Mouse (Mus musculus) testis, adult 2 months (tissue): Measurements from ENCODE around the gene Hist1h4h.

Experiments used
- CTCF ChIP-seq: fragments of 200-500 bp; IDR thresholded peaks from 2 replicates; pipeline ENCODE4 v1.5.1; 2012; ENCODE audit warnings: low read depth, mild to moderate bottlenecking, inconsistent platforms, low read length, moderate library complexity; ENCODE audit not compliant: control insufficient read depth, insufficient read depth, insufficient replicate concordance
- POLR2A ChIP-seq: fragments of 200-500 bp; IDR thresholded peaks from 2 replicates; pipeline ENCODE4 v1.6.1; 2012; ENCODE audit warnings: low read depth, mild to moderate bottlenecking, inconsistent platforms, low read length, moderate library complexity; ENCODE audit not compliant: control insufficient read depth

GRCm38 (mm10) chr13:23518295-23518603 is 12.6 kb upstream of the Hist1h4h start:
- no peak for TF ChIP-seq CTCF
- TF ChIP-seq POLR2A = no peak
